Comparison of ENCODE assay signal across 18 mouse cellular contexts in genomic region chr14:120256623-120257384, GRCm38 (mm10). TPM values are rescaled to one million over a fixed set of nuclear protein-coding genes. Genes with fewer than 3 reads are reported as not detected.
DNase-seq lines count a peak whose midpoint lies in the region; ATAC-seq and TF ChIP-seq lines count a peak whose summit lies in the region.
"Had no signal": no experiment of that assay in that cellular context is flagged by ENCODE, and none has a peak within 500 bp of the region (broad histone marks: within the 10 kb centered on the region; RNA-seq: fewer than 3 reads in every experiment).

No protein-coding gene starts in this region.

- peak; percentile 46 for DNase-seq in kidney, adult 2 months
- DNase-seq in kidney, adult 18-20 months: no peak
- DNase-seq in urinary bladder, postnatal 14 days (ENCODE audit: low spot score): peak; percentile 39
- no peak for DNase-seq in urinary bladder, postnatal 4 days (ENCODE audit: low spot score in 2 of 2)
- no peak for DNase-seq in liver, postnatal 0 days
- DNase-seq in ovary, postnatal 14 days (ENCODE audit: low spot score): no peak
- no peak for DNase-seq in thymus, postnatal 0 days (ENCODE audit: low spot score)
- DNase-seq: adrenal gland, adult 2 months; cerebellum, adult 8-10 months; gastrocnemius, postnatal 14 days had no signal

- no peaks in the 10 kb centered on the region for H3K9me3 ChIP-seq in liver, postnatal 0 days (ENCODE audit: low read length)
- no peaks in the 10 kb centered on the region for H3K9me3 ChIP-seq in forebrain, embryonic 13.5 days (replicated peaks)
- H3K9me3 ChIP-seq: forebrain, embryonic 15.5 days; heart, embryonic 13.5 days; neural tube, embryonic 13.5 days had no signal

- H3K4me2 ChIP-seq in liver, postnatal 0 days (ENCODE audit: low read depth, low read length): peak overlapping the region; percentile 38
- no peak overlapping the region for H3K4me2 ChIP-seq in forebrain, embryonic 13.5 days
- H3K4me2 ChIP-seq: forebrain, embryonic 15.5 days; heart, embryonic 13.5 days; hindbrain, embryonic 12.5 days; limb, embryonic 12.5 days; neural tube, embryonic 13.5 days had no signal

- no peaks in the 10 kb centered on the region for H3K36me3 ChIP-seq in kidney, adult 2 months (ENCODE audit: control insufficient read depth, insufficient read depth, low read length)
- no peaks in the 10 kb centered on the region for H3K36me3 ChIP-seq in liver, postnatal 0 days (replicated peaks; ENCODE audit: insufficient read depth, low read length)
- H3K36me3 ChIP-seq in forebrain, embryonic 13.5 days (ENCODE audit: poor library complexity, severe bottlenecking): no peaks in the 10 kb centered on the region
- H3K36me3 ChIP-seq: forebrain, embryonic 15.5 days; heart, embryonic 13.5 days; hindbrain, embryonic 12.5 days; limb, embryonic 12.5 days; neural tube, embryonic 13.5 days had no signal

- no peaks in the 10 kb centered on the region for H3K27me3 ChIP-seq in kidney, adult 2 months (replicated peaks; ENCODE audit: control insufficient read depth, insufficient read depth, low read length)
- H3K27me3 ChIP-seq in liver, postnatal 0 days (ENCODE audit: insufficient read depth, low read length): no peaks in the 10 kb centered on the region
- no peaks in the 10 kb centered on the region for H3K27me3 ChIP-seq in forebrain, embryonic 13.5 days
- H3K27me3 ChIP-seq: forebrain, embryonic 15.5 days; heart, embryonic 13.5 days; hindbrain, embryonic 12.5 days; limb, embryonic 12.5 days; neural tube, embryonic 13.5 days had no signal

- no peak for TF ChIP-seq EP300 in liver, postnatal 0 days (IDR thresholded peaks at IDR 0.05; ENCODE audit: low read depth)

- no peak for TF ChIP-seq POLR2A in kidney, adult 2 months (IDR thresholded peaks at IDR 0.05; ENCODE audit: low read depth, low read length)

- peak; percentile 13; the same call in 1 of the 2 replicates for ATAC-seq in liver, postnatal 0 days
- ATAC-seq in forebrain, embryonic 13.5 days: no peak
- ATAC-seq: forebrain, embryonic 15.5 days; midbrain, embryonic 16.5 days had no signal

- no peaks in the 10 kb centered on the region for H3K4me1 ChIP-seq in kidney, adult 2 months (ENCODE audit: control insufficient read depth, insufficient read depth, low read length)
- H3K4me1 ChIP-seq in liver, postnatal 0 days (ENCODE audit: insufficient read depth): peaks cover 3% of the 10 kb centered on the region; the same call in 1 of the 2 replicates
- H3K4me1 ChIP-seq in forebrain, embryonic 13.5 days: no peaks in the 10 kb centered on the region
- H3K4me1 ChIP-seq: forebrain, embryonic 15.5 days; heart, embryonic 13.5 days; hindbrain, embryonic 12.5 days; limb, embryonic 12.5 days; neural tube, embryonic 13.5 days had no signal

- no peak overlapping the region for H3K4me3 ChIP-seq in kidney, adult 2 months (ENCODE audit: insufficient read depth, low read depth, low read length)
- no peak overlapping the region for H3K4me3 ChIP-seq in liver, postnatal 0 days (ENCODE audit: low read depth, low read length)
- H3K4me3 ChIP-seq in forebrain, embryonic 13.5 days: no peak overlapping the region
- H3K4me3 ChIP-seq: forebrain, embryonic 15.5 days; heart, embryonic 13.5 days; hindbrain, embryonic 12.5 days; left cerebral cortex, adult 2 months; limb, embryonic 12.5 days; neural tube, embryonic 13.5 days had no signal

- WGBS in kidney, adult 2 months: 64% methylated on average over 15 of the region's 15 CpGs
- 53% methylated on average over 15 of the region's 15 CpGs for WGBS in liver, postnatal 0 days (ENCODE audit: insufficient replicate concordance)
- WGBS in forebrain, embryonic 13.5 days: 72% methylated on average over 15 of the region's 15 CpGs

- no peak for TF ChIP-seq CTCF in kidney, adult 2 months (conservative IDR thresholded peaks at IDR 0.05; ENCODE audit: insufficient read depth, insufficient read length, low read depth, low read length)
- no peak for TF ChIP-seq CTCF in liver, postnatal 0 days (IDR thresholded peaks at IDR 0.05; ENCODE audit: low read depth)

- H3K27ac ChIP-seq in kidney, adult 2 months (ENCODE audit: insufficient read depth, low read depth, low read length): no peak overlapping the region
- no peak overlapping the region for H3K27ac ChIP-seq in liver, postnatal 0 days (ENCODE audit: low read depth)
- no peak overlapping the region for H3K27ac ChIP-seq in forebrain, embryonic 13.5 days
- H3K27ac ChIP-seq: forebrain, embryonic 15.5 days; heart, embryonic 13.5 days; hindbrain, embryonic 12.5 days; left cerebral cortex, adult 2 months; limb, embryonic 12.5 days; neural tube, embryonic 13.5 days had no signal

- no peak overlapping the region for H3K9ac ChIP-seq in liver, postnatal 0 days (replicated peaks)
- no peak overlapping the region for H3K9ac ChIP-seq in forebrain, embryonic 13.5 days
- H3K9ac ChIP-seq: forebrain, embryonic 15.5 days; heart, embryonic 13.5 days; hindbrain, embryonic 12.5 days; limb, embryonic 12.5 days; neural tube, embryonic 13.5 days had no signal

RNA-seq across cellular contexts. Expression of gene Mbnl2, which starts 18.7 kb away (rescaled TPM):
- 50.0 and 53.9 TPM in 2 replicates for polyA plus RNA-seq in kidney, adult 2 months (2012; rRNA removed)
- 16.0 and 16.9 TPM in 2 replicates for polyA plus RNA-seq in liver, postnatal 0 days (2015; fragmentation: Nextera tagmentation; extraction: Ambion mirVana)
- polyA plus RNA-seq in forebrain, embryonic 13.5 days (2015; fragmentation: Nextera tagmentation; extraction: Ambion mirVana): 18.7 and 19.4 TPM in 2 replicates
- polyA plus RNA-seq in thymus, postnatal 0 days (2015; fragmentation: Nextera tagmentation; extraction: Ambion mirVana): 81.9 and 91.2 TPM in 2 replicates

Comparison
In these comparisons a context has a peak if more than half of its experiments do, and no peak if none do; other contexts are left out.
1. DNase-seq: peak in kidney, adult 2 months (single experiment) and urinary bladder, postnatal 14 days (single experiment); none in kidney, adult 18-20 months (single experiment), urinary bladder, postnatal 4 days (0 of 2), liver, postnatal 0 days (single experiment), ovary, postnatal 14 days (single experiment) and thymus, postnatal 0 days (single experiment).